Mouse (Mus musculus): ENCODE results near the gene Tbx1. TPM values are rescaled to one million over a fixed set of nuclear protein-coding genes. Genes with fewer than 3 reads are reported as not detected.

Gene Tbx1
- polyA plus RNA-seq, 1 experiment from 2014 or later: 1.1 TPM

GRCm38 (mm10) chr16:18574196-18574595 lies 16.3 kb downstream of the Tbx1 start:
- H3K36me3 ChIP-seq (ENCODE audit: control insufficient read depth, insufficient read depth, low read length): no peaks in the 10 kb centered on the region
- H3K27me3 ChIP-seq (ENCODE audit: control insufficient read depth, insufficient read depth, low read length): no peaks in the 10 kb centered on the region
- H3K4me1 ChIP-seq (ENCODE audit: control insufficient read depth, insufficient read depth, low read length): no peaks in the 10 kb centered on the region
- no peak overlapping the region for H3K9ac ChIP-seq (replicated peaks; ENCODE audit: low read depth, low read length)
- no peak for ATAC-seq (ENCODE audit: insufficient number of reproducible peaks, insufficient read depth, low FRiP score, low read depth)
- H3K4me2 ChIP-seq (replicated peaks; ENCODE audit: low read depth, low read length): no peak overlapping the region
- H3K9me3 ChIP-seq (ENCODE audit: control insufficient read depth, low read depth, low read length): no peaks in the 10 kb centered on the region
- 74% methylated on average over 8 of the region's 8 CpGs for WGBS
- H3K4me3 ChIP-seq (ENCODE audit: low read depth, low read length): no peak overlapping the region
- no peak overlapping the region for H3K27ac ChIP-seq (ENCODE audit: low read length)

DNA sequence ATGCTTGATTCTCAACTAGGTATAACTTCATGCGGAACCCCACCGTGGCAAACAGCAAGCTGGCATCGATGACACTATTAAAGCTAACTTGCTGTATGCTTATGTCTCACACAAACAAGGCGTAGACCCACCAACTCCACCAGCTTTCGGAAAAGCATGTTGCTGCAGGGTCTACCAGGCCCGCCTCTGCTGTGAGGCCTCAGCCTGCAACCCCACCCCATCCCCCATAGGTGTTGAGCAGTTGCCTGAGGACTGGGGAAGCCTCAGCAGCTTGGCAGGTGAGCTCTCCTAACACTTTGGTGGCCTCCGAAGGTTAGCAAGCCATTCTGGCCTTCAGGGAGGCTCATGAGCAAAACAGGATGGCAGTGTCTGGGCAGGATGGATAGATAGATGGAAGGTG lies 21.9 kb downstream of the Tbx1 start:
- Histone ChIP-seq H3K27ac (ENCODE audit: low read length) (no peak overlapping the region), H3K4me2 (replicated peaks; ENCODE audit: low read depth, low read length) (no peak overlapping the region), H3K9me3 (ENCODE audit: control insufficient read depth, low read depth, low read length) (no peaks in the 10 kb centered on the region), H3K36me3 (ENCODE audit: control insufficient read depth, insufficient read depth, low read length) (no peaks in the 10 kb centered on the region), H3K9ac (replicated peaks; ENCODE audit: low read depth, low read length) (no peak overlapping the region), H3K4me1 (ENCODE audit: control insufficient read depth, insufficient read depth, low read length) (no peaks in the 10 kb centered on the region), H3K27me3 (ENCODE audit: control insufficient read depth, insufficient read depth, low read length) (no peaks in the 10 kb centered on the region), H3K4me3 (ENCODE audit: low read depth, low read length) (no peak overlapping the region)
- ATAC-seq (ENCODE audit: insufficient number of reproducible peaks, insufficient read depth, low FRiP score, low read depth): no peak
- 72% methylated on average over 7 of the region's 7 CpGs for whole genome bisulfite sequencing

GRCm38 (mm10) chr16:18564472-18564871 lies 26.0 kb downstream of the Tbx1 start:
- WGBS: 85% methylated on average over 2 of the region's 2 CpGs
- Histone ChIP-seq H3K36me3 (ENCODE audit: control insufficient read depth, insufficient read depth, low read length) (no peaks in the 10 kb centered on the region), H3K27me3 (ENCODE audit: control insufficient read depth, insufficient read depth, low read length) (no peaks in the 10 kb centered on the region), H3K9me3 (ENCODE audit: control insufficient read depth, low read depth, low read length) (no peaks in the 10 kb centered on the region), H3K4me1 (ENCODE audit: control insufficient read depth, insufficient read depth, low read length) (no peaks in the 10 kb centered on the region), H3K4me2 (replicated peaks; ENCODE audit: low read depth, low read length) (no peak overlapping the region), H3K27ac (ENCODE audit: low read length) (no peak overlapping the region), H3K4me3 (ENCODE audit: low read depth, low read length) (no peak overlapping the region), H3K9ac (replicated peaks; ENCODE audit: low read depth, low read length) (no peak overlapping the region)
- no peak for ATAC-seq (ENCODE audit: insufficient number of reproducible peaks, insufficient read depth, low FRiP score, low read depth)

- H3K9me3 ChIP-seq (ENCODE audit: control insufficient read depth, low read depth, low read length): no peaks in the 10 kb centered on the region
- no peak overlapping the region for H3K4me3 ChIP-seq (ENCODE audit: low read depth, low read length)
- no peaks in the 10 kb centered on the region for H3K27me3 ChIP-seq (ENCODE audit: control insufficient read depth, insufficient read depth, low read length)
- no peak overlapping the region for H3K27ac ChIP-seq (ENCODE audit: low read length)
- 0 out of 2 replicates have a peak, but pooled peaks cover 5% of the 10 kb centered on the region for H3K4me1 ChIP-seq (ENCODE audit: control insufficient read depth, insufficient read depth, low read length)
- no peak for ATAC-seq (ENCODE audit: insufficient number of reproducible peaks, insufficient read depth, low FRiP score, low read depth)
- no peak overlapping the region for H3K4me2 ChIP-seq (replicated peaks; ENCODE audit: low read depth, low read length)
- H3K9ac ChIP-seq (replicated peaks; ENCODE audit: low read depth, low read length): no peak overlapping the region
- WGBS: 75% methylated on average over 3 of the region's 3 CpGs
- H3K36me3 ChIP-seq (ENCODE audit: control insufficient read depth, insufficient read depth, low read length): no peaks in the 10 kb centered on the region
Measured at GRCm38 (mm10) chr16:18556461-18556860, 34.0 kb downstream of the Tbx1 start.

DNA sequence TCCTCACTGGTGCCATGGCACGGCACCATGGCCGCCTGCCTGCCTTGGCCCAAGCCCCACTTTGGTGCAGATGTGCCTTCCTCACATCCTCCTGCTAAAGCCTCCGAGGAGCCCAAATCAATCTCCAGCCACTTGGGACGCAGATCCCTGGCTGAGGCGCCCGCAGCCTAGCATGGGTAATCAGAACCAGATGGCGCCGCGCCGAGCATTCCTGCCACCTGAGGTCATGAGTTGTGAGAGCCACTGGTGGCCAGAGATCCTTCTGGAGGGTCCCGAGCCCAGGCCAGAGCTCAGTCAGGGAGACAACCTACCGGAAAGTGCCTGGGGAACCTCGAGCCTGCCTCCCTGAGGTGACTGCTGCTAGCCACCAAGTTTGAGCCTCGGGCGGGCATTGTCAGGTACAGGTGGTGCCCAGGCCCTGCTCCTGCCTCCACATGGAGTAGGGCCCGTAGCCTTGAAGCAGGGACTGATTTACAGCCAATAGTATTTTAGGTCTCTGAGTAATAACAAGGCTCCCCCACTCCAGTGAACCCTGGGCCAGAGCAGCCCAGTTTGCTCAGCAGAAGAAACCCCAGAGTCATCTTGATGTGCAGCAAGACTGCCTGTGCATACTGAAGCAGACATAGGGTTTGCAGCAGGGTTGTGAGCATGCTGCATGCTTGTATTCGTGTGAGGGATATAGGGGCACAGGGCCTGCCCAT lies 35.1 kb downstream of the Tbx1 start:
- H3K27ac ChIP-seq (ENCODE audit: low read length): no peak overlapping the region
- H3K27me3 ChIP-seq (ENCODE audit: control insufficient read depth, insufficient read depth, low read length): no peaks in the 10 kb centered on the region
- ATAC-seq (ENCODE audit: insufficient number of reproducible peaks, insufficient read depth, low FRiP score, low read depth): no peak
- H3K4me3 ChIP-seq (ENCODE audit: low read depth, low read length): no peak overlapping the region
- H3K4me2 ChIP-seq (replicated peaks; ENCODE audit: low read depth, low read length): no peak overlapping the region
- 0 out of 2 replicates have a peak, but pooled peaks cover 6% of the 10 kb centered on the region for H3K4me1 ChIP-seq (ENCODE audit: control insufficient read depth, insufficient read depth, low read length)
- no peak overlapping the region for H3K9ac ChIP-seq (replicated peaks; ENCODE audit: low read depth, low read length)
- 54% methylated on average over 17 of the region's 17 CpGs for WGBS
- no peaks in the 10 kb centered on the region for H3K9me3 ChIP-seq (ENCODE audit: control insufficient read depth, low read depth, low read length)
- no peaks in the 10 kb centered on the region for H3K36me3 ChIP-seq (ENCODE audit: control insufficient read depth, insufficient read depth, low read length)

GRCm38 (mm10) chr16:18554721-18555120 lies 35.8 kb downstream of the Tbx1 start:
- 52% methylated on average over 2 of the region's 2 CpGs for WGBS
- H3K27ac ChIP-seq (ENCODE audit: low read length): no peak overlapping the region

GRCm38 (mm10) chr16:18552106-18552710 lies 38.3 kb downstream of the Tbx1 start:
- Histone ChIP-seq H3K9me3 (ENCODE audit: control insufficient read depth, low read depth, low read length) (no peaks in the 10 kb centered on the region), H3K4me2 (replicated peaks; ENCODE audit: low read depth, low read length) (no peak overlapping the region), H3K4me3 (ENCODE audit: low read depth, low read length) (no peak overlapping the region), H3K27me3 (ENCODE audit: control insufficient read depth, insufficient read depth, low read length) (no peaks in the 10 kb centered on the region), H3K4me1 (ENCODE audit: control insufficient read depth, insufficient read depth, low read length) (0 out of 2 replicates have a peak, but pooled peaks cover 6% of the 10 kb centered on the region), H3K9ac (replicated peaks; ENCODE audit: low read depth, low read length) (no peak overlapping the region), H3K27ac (ENCODE audit: low read length) (no peak overlapping the region), H3K36me3 (ENCODE audit: control insufficient read depth, insufficient read depth, low read length) (no peaks in the 10 kb centered on the region)
- 33% methylated on average over 11 of the region's 11 CpGs for WGBS
- ATAC-seq (ENCODE audit: insufficient number of reproducible peaks, insufficient read depth, low FRiP score, low read depth): no peak

More at GRCm38 (mm10) chr16:18554721-18555120, 35.8 kb downstream of the Tbx1 start:
- Histone ChIP-seq H3K36me3 (ENCODE audit: control insufficient read depth, insufficient read depth, low read length) (no peaks in the 10 kb centered on the region), H3K4me3 (ENCODE audit: low read depth, low read length) (no peak overlapping the region), H3K9me3 (ENCODE audit: control insufficient read depth, low read depth, low read length) (no peaks in the 10 kb centered on the region), H3K27me3 (ENCODE audit: control insufficient read depth, insufficient read depth, low read length) (no peaks in the 10 kb centered on the region), H3K4me2 (replicated peaks; ENCODE audit: low read depth, low read length) (no peak overlapping the region), H3K4me1 (ENCODE audit: control insufficient read depth, insufficient read depth, low read length) (0 out of 2 replicates have a peak, but pooled peaks cover 6% of the 10 kb centered on the region), H3K9ac (replicated peaks; ENCODE audit: low read depth, low read length) (no peak overlapping the region)
- ATAC-seq (ENCODE audit: insufficient number of reproducible peaks, insufficient read depth, low FRiP score, low read depth): no peak

DNA sequence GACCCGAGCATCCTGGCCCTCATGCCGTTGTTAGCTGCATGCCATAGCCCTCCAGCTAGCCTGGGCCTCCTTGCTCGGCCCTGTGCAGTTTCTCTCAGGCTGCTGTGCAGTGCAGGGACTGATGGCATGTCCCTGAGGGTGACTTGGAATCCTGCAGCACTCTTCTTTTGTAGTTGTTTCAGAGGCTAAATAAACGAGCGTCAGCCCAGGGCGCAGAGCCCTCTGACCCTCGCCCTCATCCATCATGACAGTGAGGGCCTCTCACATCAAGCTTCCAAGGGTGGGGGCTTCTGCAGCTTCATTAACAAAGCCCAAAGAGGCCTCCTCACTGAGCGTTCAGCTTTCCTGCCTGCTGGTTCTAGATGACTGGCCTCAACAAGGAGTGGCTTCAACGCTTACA lies 38.9 kb downstream of the Tbx1 start:
- H3K27ac ChIP-seq (ENCODE audit: low read length): no peak overlapping the region
- ATAC-seq (ENCODE audit: insufficient number of reproducible peaks, insufficient read depth, low FRiP score, low read depth): no peak
- H3K4me1 ChIP-seq (ENCODE audit: control insufficient read depth, insufficient read depth, low read length): 0 out of 2 replicates have a peak, but pooled peaks cover 6% of the 10 kb centered on the region
- H3K9ac ChIP-seq (replicated peaks; ENCODE audit: low read depth, low read length): no peak overlapping the region
- no peak overlapping the region for H3K4me3 ChIP-seq (ENCODE audit: low read depth, low read length)
- H3K36me3 ChIP-seq (ENCODE audit: control insufficient read depth, insufficient read depth, low read length): no peaks in the 10 kb centered on the region
- H3K9me3 ChIP-seq (ENCODE audit: control insufficient read depth, low read depth, low read length): no peaks in the 10 kb centered on the region
- WGBS: 18% methylated on average over 9 of the region's 9 CpGs
- no peaks in the 10 kb centered on the region for H3K27me3 ChIP-seq (ENCODE audit: control insufficient read depth, insufficient read depth, low read length)
- H3K4me2 ChIP-seq (replicated peaks; ENCODE audit: low read depth, low read length): no peak overlapping the region

Measured in stomach, embryonic 14.5 days (tissue).